Mouse (Mus musculus) midbrain, embryonic 15.5 days (tissue): ENCODE data around the gene Gm9837. TPM values are rescaled to one million over a fixed set of nuclear protein-coding genes. Genes with fewer than 3 reads are reported as not detected.
"Not testable (repeated sequence)": the region's sequence is repeated elsewhere in the genome, so short reads cannot be mapped to it uniquely, and the experiment has no call there.

ENCODE experiments used
- ATAC-seq: fragments of 200-750 bp; cut with Nextera tagmentation; replicated peaks from 2 replicates; pipeline ENCODE4 v1.8.0; 2017; ENCODE audit warnings: moderate TSS enrichment
- H3K27ac ChIP-seq: fragments of 300-500 bp; sonication (generic); 2 replicates; pipeline ENCODE4 v1.5.1; 2015; ENCODE audit warnings: mild to moderate bottlenecking, inconsistent platforms
- H3K27me3 ChIP-seq: fragments of 300-500 bp; sonication (generic); replicated peaks from 2 replicates; pipeline ENCODE4 v1.6.1; 2015; ENCODE audit warnings: inconsistent platforms
- H3K36me3 ChIP-seq: fragments of 300-500 bp; sonication (generic); replicated peaks from 2 replicates; pipeline ENCODE4 v1.6.1; 2015; ENCODE audit warnings: inconsistent platforms
- H3K4me1 ChIP-seq: fragments of 300-500 bp; sonication (generic); 2 replicates; pipeline ENCODE4 v1.6.1; 2015; ENCODE audit warnings: inconsistent platforms
- H3K4me2 ChIP-seq: fragments of 300-500 bp; sonication (generic); 2 replicates; pipeline ENCODE4 v1.6.1; 2015; ENCODE audit warnings: inconsistent platforms, mild to moderate bottlenecking, moderate library complexity
- H3K4me3 ChIP-seq: fragments of 300-500 bp; sonication (generic); 2 replicates; pipeline ENCODE4 v1.5.1; 2015; ENCODE audit warnings: mild to moderate bottlenecking, inconsistent platforms
- H3K9ac ChIP-seq: fragments of 300-500 bp; sonication (generic); 2 replicates; pipeline ENCODE4 v1.6.1; 2015; ENCODE audit warnings: mild to moderate bottlenecking, inconsistent platforms
- H3K9me3 ChIP-seq: fragments of 300-500 bp; sonication (generic); 2 replicates; pipeline ENCODE4 v1.6.1; 2016; ENCODE audit warnings: inconsistent platforms
- whole genome bisulfite sequencing: fragments of 180-500 bp; shearing (Covaris S2); methylation state at CpG from one replicate; pipeline ENCODE4 v1.1.7; 2015; ENCODE audit warnings: mixed read lengths; 5-methylcytosine and 5-hydroxymethylcytosine counted together
- polyA plus RNA-seq: library from polyadenylated mRNA; unstranded; fragments of >200 nt; fragmentation: Nextera tagmentation; extraction: Ambion mirVana; gene quantifications from 2 replicates; pipeline ENCODE4 v1.2.1, GENCODE M21; 2015

The Gm9837 gene
- polyA plus RNA-seq, 1 experiment from 2014 or later: not detected

- Histone ChIP-seq H3K4me3 (no peak overlapping the region), H3K27me3 (no peaks in the 10 kb centered on the region), H3K4me2 (no peak overlapping the region), H3K27ac (no peak overlapping the region), H3K9me3 (no peaks in the 10 kb centered on the region), H3K4me1 (peaks cover 15% of the 10 kb centered on the region), H3K36me3 (peaks cover 9% of the 10 kb centered on the region; the same call in 1 of the 2 replicates), H3K9ac (no peak overlapping the region)
- no peak for ATAC-seq
- WGBS: 95% methylated on average over 5 of the region's 5 CpGs
These were observed 41.6 kb downstream of the Gm9837 start for GRCm38 (mm10) chr11:53428716-53429057.

GRCm38 (mm10) chr11:53427993-53428715 lies 42.1 kb downstream of the Gm9837 start:
- Histone ChIP-seq H3K4me1 (peaks cover 15% of the 10 kb centered on the region), H3K9me3 (no peaks in the 10 kb centered on the region), H3K4me3 (no peak overlapping the region), H3K4me2 (no peak overlapping the region), H3K27ac (no peak overlapping the region), H3K36me3 (peaks cover 9% of the 10 kb centered on the region; the same call in 1 of the 2 replicates), H3K27me3 (no peaks in the 10 kb centered on the region), H3K9ac (no peak overlapping the region)
- ATAC-seq: no peak
- 95% methylated on average over 3 of the region's 3 CpGs for WGBS

- not testable (repeated sequence) for H3K9me3 ChIP-seq, H3K27ac ChIP-seq, H3K4me2 ChIP-seq, H3K9ac ChIP-seq, ATAC-seq, H3K4me3 ChIP-seq, H3K27me3 ChIP-seq, H3K36me3 ChIP-seq
- WGBS: 90% methylated on average over 3 of the region's 3 CpGs
- H3K4me1 ChIP-seq: peaks cover 15% of the 10 kb centered on the region
These were observed 43.4 kb downstream of the Gm9837 start for GRCm38 (mm10) chr11:53426914-53427313.

GRCm38 (mm10) chr11:53425711-53426255 lies 44.5 kb downstream of the Gm9837 start:
- H3K9me3 ChIP-seq: no peaks in the 10 kb centered on the region
- no peaks in the 10 kb centered on the region for H3K27me3 ChIP-seq
- no peak overlapping the region for H3K4me3 ChIP-seq
- no peak overlapping the region for H3K27ac ChIP-seq
- H3K9ac ChIP-seq: no peak overlapping the region
- peaks cover 9% of the 10 kb centered on the region; the same call in 1 of the 2 replicates for H3K36me3 ChIP-seq
- no peak overlapping the region for H3K4me2 ChIP-seq
- peaks cover 9% of the 10 kb centered on the region for H3K4me1 ChIP-seq
- ATAC-seq: no peak
- 88% methylated on average over 6 of the region's 6 CpGs for WGBS

- Histone ChIP-seq H3K4me1 (peaks cover 9% of the 10 kb centered on the region), H3K27me3 (no peaks in the 10 kb centered on the region), H3K9me3 (no peaks in the 10 kb centered on the region), H3K36me3 (peaks cover 12% of the 10 kb centered on the region; the same call in 1 of the 2 replicates), H3K4me3 (no peak overlapping the region), H3K9ac (no peak overlapping the region), H3K27ac (no peak overlapping the region), H3K4me2 (no peak overlapping the region)
- ATAC-seq: no peak
- WGBS: 85% methylated on average over 3 of the region's 3 CpGs
These were observed 45.0 kb downstream of the Gm9837 start for GRCm38 (mm10) chr11:53425251-53425650.

- WGBS: 84% methylated on average over 2 of the region's 2 CpGs
- Histone ChIP-seq H3K4me1 (peaks cover 6% of the 10 kb centered on the region), H3K27me3 (no peaks in the 10 kb centered on the region), H3K4me3 (no peak overlapping the region), H3K36me3 (peaks cover 16% of the 10 kb centered on the region; the same call in 1 of the 2 replicates), H3K4me2 (no peak overlapping the region), H3K9ac (no peak overlapping the region), H3K9me3 (no peaks in the 10 kb centered on the region), H3K27ac (no peak overlapping the region)
- ATAC-seq: no peak
These were observed 45.5 kb downstream of the Gm9837 start for GRCm38 (mm10) chr11:53424826-53425225.

GRCm38 (mm10) chr11:53423036-53423435 lies 47.2 kb downstream of the Gm9837 start, which contains the start of gene Leap2:
TSS of gene Leap2 (minus strand) at chr11:53423170.
- ATAC-seq: no peak
- Histone ChIP-seq H3K4me2 (no peak within 1 kb of the TSS), H3K4me3 (no peak within 1 kb of the TSS), H3K27me3 (no peaks in the 10 kb centered on the region), H3K9ac (no peak within 1 kb of the TSS), H3K36me3 (peaks cover 19% of the 10 kb centered on the region; the same call in 1 of the 2 replicates), H3K27ac (no peak within 1 kb of the TSS), H3K4me1 (no peaks in the 10 kb centered on the region), H3K9me3 (no peaks in the 10 kb centered on the region)
- 89% methylated on average over 4 of the region's 4 CpGs for WGBS

Other genes starting within 250 kb of the Gm9837 start
- gene Hspa4, start 170.0 kb downstream of the Gm9837 start, polyA plus RNA-seq: 42.0 and 43.2 TPM in 2 replicates
- gene Zcchc10, start 145.8 kb downstream of the Gm9837 start, polyA plus RNA-seq: 12.1 and 13.3 TPM in 2 replicates
- gene Aff4, start 119.6 kb downstream of the Gm9837 start, polyA plus RNA-seq: 54.3 and 72.6 TPM in 2 replicates
- gene Leap2, start 47.3 kb downstream of the Gm9837 start, polyA plus RNA-seq: 0.35 TPM in 1 of 2 replicates, not detected in the other
- 645 and 649 TPM in 2 replicates for gene Uqcrq, start 39.6 kb downstream of the Gm9837 start, polyA plus RNA-seq
- gene Gdf9, start 39.5 kb downstream of the Gm9837 start, polyA plus RNA-seq: 3.5 and 4.0 TPM in 2 replicates
- 0.09 TPM in 1 of 2 replicates, not detected in the other for gene Gm10447, start 13.4 kb downstream of the Gm9837 start, polyA plus RNA-seq
- gene Shroom1, start 13.3 kb downstream of the Gm9837 start, polyA plus RNA-seq: 3.5 and 3.7 TPM in 2 replicates
- gene Gm9945, start 9.7 kb upstream of the Gm9837 start, polyA plus RNA-seq: 0.39 TPM in 1 of 2 replicates, not detected in the other
- 0.99 and 1.1 TPM in 2 replicates for gene Sowaha, start 9.8 kb upstream of the Gm9837 start, polyA plus RNA-seq
- 18.4 TPM in 2 replicates for gene Sept8, start 48.8 kb upstream of the Gm9837 start, polyA plus RNA-seq
- 345 and 349 TPM in 2 replicates for gene Kif3a, start 96.9 kb upstream of the Gm9837 start, polyA plus RNA-seq
- 5.3 and 5.6 TPM in 2 replicates for gene Il4, start 148.2 kb upstream of the Gm9837 start, polyA plus RNA-seq
- not detected in 2 replicates for gene Il13, start 164.2 kb upstream of the Gm9837 start, polyA plus RNA-seq
- 10.5 and 11.5 TPM in 2 replicates for gene Rad50, start 236.8 kb upstream of the Gm9837 start, polyA plus RNA-seq